In genomic region chr5:142380491-142380890, GRCm38 (mm10) we compare ENCODE assay signal across 10 mouse cellular contexts. TPM values are rescaled to one million over a fixed set of nuclear protein-coding genes. Genes with fewer than 3 reads are reported as not detected.
DNase-seq lines count a peak whose midpoint lies in the region; ATAC-seq lines count a peak whose summit lies in the region.
"Had no signal": no experiment of that assay in that cellular context is flagged by ENCODE, and none has a peak within 500 bp of the region (broad histone marks: within the 10 kb centered on the region; RNA-seq: fewer than 3 reads in every experiment).

No protein-coding gene starts in this region.

- intact Hi-C loops in left cerebral cortex, postnatal 14 days (cut with DNase I), result no loop called here

- no peaks in the 10 kb centered on the region for H3K9me3 ChIP-seq in limb, embryonic 12.5 days
- H3K9me3 ChIP-seq: neural tube, embryonic 12.5 days had no signal

- H3K27ac ChIP-seq in limb, embryonic 12.5 days, result peak overlapping the region; percentile 93
- H3K27ac ChIP-seq: liver, embryonic 14.5 days; neural tube, embryonic 12.5 days had no signal

- H3K9ac ChIP-seq in limb, embryonic 12.5 days (replicated peaks), result no peak overlapping the region
- H3K9ac ChIP-seq: liver, embryonic 14.5 days; neural tube, embryonic 12.5 days had no signal

- H3K4me3 ChIP-seq in limb, embryonic 12.5 days (replicated peaks), result no peak overlapping the region
- H3K4me3 ChIP-seq: erythroblast, embryonic 14.5 days; neural tube, embryonic 12.5 days had no signal

- 11% methylated on average over 6 of the region's 6 CpGs for WGBS in limb, embryonic 12.5 days

- H3K4me1 ChIP-seq in limb, embryonic 12.5 days (replicated peaks), result peaks cover 47% of the 10 kb centered on the region

- DNase-seq in left cerebral cortex, postnatal 14 days (ENCODE audit: low spot score in 2 of 2), result peak; percentile 27 to 78
- DNase-seq in left cerebral cortex, adult 9 months (ENCODE audit: low spot score in 2 of 2), result no peak
- DNase-seq in adipocyte (ENCODE audit: low spot score), result peak; percentile 85
- DNase-seq in embryo, embryonic 11 days, result peak; percentile 82
- no peak for DNase-seq in thymus, postnatal 14 days
- DNase-seq in urinary bladder, postnatal 4 days (ENCODE audit: low spot score in 2 of 2), result no peak

- H3K27me3 ChIP-seq in limb, embryonic 12.5 days, result no peaks in the 10 kb centered on the region
- H3K27me3 ChIP-seq: neural tube, embryonic 12.5 days had no signal

- H3K4me2 ChIP-seq in limb, embryonic 12.5 days, result no peak overlapping the region
- H3K4me2 ChIP-seq: neural tube, embryonic 12.5 days had no signal

- H3K36me3 ChIP-seq in limb, embryonic 12.5 days, result no peaks in the 10 kb centered on the region
- H3K36me3 ChIP-seq: neural tube, embryonic 12.5 days had no signal

- peak; percentile 73 for ATAC-seq in limb, embryonic 12.5 days (ENCODE audit: insufficient number of reproducible peaks, insufficient read depth, low FRiP score, low TSS enrichment, low read depth)

RNA-seq across cellular contexts. Expression of gene Foxk1, which starts 20.8 kb away (rescaled TPM):
- 10 to 100 TPM; 40.6 to 43.4 TPM for total RNA-seq in left cerebral cortex, postnatal 14 days (2021)
- 6.4 and 7.0 TPM in 2 replicates for polyA plus RNA-seq in limb, embryonic 12.5 days (2016; fragmentation: Nextera tagmentation; extraction: Ambion mirVana)

Comparison
In these comparisons a context has a peak if more than half of its experiments do, and no peak if none do; other contexts are left out.
1. DNase-seq: peak in left cerebral cortex, postnatal 14 days (2 of 2), adipocyte (single experiment) and embryo, embryonic 11 days (single experiment); none in left cerebral cortex, adult 9 months (0 of 2), thymus, postnatal 14 days (single experiment) and urinary bladder, postnatal 4 days (0 of 2).